Mouse (Mus musculus) T-helper 1 cell (primary cell): ENCODE data around the gene Olfr688.

ENCODE experiments used
- in situ Hi-C: fragments of 300-600 bp; cut with MboI, MseI; formaldehyde crosslinking; loops from one replicate; pipeline ENCODE4 v1.15.1; 2025; ENCODE audit warnings: high pct_unique_total_duplicates

Olfr688 gene

DNA sequence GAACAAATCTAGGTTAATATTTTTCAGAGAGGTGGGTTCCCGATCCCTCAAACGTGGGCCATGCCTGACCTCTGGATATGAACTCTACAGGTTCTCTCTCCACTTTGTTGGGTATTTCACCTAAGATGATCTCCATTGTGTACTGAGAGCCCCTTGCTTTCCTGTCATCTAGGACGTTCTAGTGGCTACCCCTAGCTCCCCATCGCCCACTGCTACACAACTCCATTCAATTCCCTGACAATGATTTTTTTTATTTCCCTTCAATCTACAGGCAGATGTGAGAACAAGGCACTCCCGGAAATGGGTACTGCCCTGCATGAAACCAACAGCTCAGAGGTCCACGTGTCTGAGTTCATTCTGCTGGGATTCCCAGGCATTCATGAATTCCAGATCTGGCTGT is at the start of gene Olfr688:
Olfr688 (plus strand) TSS at position 301 of the 400 bp plus-strand sequence.
- in situ Hi-C loops: no loop called here

DNA sequence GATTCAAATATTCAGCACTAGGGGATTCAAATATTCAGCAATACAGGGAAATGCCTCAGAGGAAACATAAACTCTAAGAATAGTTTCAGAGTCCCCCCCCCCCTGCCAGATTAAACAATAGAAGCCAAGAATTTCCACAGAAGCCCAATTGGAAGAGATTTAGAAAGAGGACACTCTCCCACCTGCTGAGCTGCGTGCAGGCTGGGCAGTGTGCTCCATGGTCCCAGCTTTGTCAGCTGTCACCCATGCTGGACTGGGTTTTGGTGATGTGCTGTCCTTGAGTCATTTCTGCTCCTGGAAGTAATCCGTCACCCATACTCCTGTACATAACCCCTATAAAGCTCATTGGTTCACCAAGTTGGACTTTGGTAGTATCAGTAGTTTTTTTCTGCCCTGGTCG is 40.2 kb upstream of the Olfr688 start:
- in situ Hi-C loops: loop anchor here (5.0 kb wide), 1 partner anchor 265 kb away; no protein-coding TSS in a partner anchor

DNA sequence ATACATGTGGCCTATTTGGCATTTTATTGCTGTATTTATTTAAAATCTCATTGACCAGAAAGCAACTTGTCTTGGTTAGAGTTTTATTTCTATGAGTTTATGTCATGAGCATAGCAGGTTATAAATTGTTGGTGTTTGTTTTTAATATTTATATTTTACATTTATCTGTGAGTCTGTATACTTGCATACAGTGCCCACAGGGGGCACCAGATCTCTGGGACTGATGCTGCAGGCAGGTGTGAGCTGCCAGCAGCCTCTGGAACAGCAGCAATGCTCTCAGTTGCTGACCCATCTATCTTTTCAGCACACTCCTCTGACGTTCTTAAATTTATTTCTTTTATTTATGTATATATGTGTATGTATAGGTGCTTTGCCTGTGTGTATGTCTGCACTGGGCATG is 39.7 kb upstream of the Olfr688 start:
- in situ Hi-C loops: loop anchor here (5.0 kb wide), 1 partner anchor 264 kb away; no protein-coding TSS in a partner anchor

DNA sequence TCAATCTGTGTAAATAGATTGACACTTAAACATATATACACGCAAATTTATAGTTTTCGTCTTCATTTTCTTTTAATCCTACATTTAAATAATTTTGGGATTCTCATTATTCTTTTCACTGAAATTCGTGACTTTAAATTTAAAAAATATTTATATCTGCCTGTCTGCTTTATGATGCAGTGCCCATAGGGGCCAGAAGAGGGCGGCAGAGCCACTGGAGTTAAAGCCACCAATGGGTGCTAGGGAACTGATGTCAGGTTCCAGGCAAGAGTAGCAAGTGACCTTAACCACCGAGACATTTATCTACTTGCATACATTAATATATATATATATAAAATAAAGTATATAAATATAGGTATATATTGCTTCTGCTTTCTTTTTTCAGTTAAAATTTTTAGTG is 31.2 kb upstream of the Olfr688 start:
- in situ Hi-C loops: no loop called here

DNA sequence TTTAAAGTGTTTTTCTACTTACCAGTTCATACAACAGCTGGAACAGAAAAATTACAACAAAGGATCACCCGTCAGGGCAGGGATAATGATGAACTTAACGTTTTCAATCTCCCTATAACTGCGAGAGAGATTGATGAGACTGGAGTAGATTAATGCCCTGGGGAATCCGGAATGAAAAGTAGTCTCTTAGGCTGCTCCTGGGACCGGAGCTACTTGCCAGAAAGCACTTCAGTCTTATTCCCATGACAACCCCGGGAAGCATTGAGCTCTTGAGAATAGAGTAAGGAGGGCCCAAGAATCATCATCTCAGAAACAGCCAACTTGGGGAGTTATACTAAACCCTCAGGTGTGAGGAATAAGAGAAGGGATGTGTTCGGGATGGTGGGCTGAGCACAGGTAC is 15.5 kb upstream of the Olfr688 start:
- in situ Hi-C loops: no loop called here

DNA sequence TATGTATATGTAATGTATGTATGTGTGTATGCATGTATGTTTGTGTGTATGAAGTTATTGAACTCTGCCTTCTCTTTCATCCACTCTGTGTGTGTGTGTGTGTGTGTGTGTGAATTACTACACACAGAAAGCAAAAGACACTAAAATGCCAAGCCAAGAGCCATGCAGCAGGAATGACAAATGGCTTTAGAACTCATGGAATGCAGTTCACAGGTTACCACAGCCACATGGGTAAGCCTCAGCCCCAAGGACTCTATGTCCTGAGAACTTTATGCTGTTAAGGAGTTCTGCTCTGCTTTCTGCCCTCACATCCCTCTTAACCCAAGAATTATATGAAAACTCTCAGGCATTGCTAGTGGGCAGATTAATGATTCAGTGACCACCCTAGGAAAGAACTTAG is 2.2 kb downstream of the Olfr688 start:
- in situ Hi-C loops: no loop called here

DNA sequence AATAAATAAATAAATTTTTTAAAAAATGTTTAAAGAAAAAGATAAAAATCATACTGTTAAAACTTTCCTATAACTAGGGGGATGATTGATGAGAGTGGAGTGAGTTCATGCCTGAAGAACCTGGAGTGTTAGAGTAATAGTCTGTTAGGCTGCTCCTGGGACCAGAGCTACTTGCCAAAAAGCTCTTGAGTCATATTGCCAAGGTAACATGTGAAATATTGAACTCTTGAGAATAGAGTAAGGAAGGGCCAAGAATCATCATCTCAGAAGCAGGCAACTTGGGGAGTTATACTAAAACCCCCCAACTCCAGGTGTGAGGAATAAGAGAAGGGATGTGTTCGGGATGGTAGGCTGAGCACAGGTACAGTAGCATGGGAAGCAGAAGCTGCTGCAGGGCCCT is 23.0 kb downstream of the Olfr688 start, which contains the start of gene Olfr689:
Olfr689 (plus strand) TSS at position 301 of the 400 bp plus-strand sequence.
- in situ Hi-C loops: no loop called here

DNA sequence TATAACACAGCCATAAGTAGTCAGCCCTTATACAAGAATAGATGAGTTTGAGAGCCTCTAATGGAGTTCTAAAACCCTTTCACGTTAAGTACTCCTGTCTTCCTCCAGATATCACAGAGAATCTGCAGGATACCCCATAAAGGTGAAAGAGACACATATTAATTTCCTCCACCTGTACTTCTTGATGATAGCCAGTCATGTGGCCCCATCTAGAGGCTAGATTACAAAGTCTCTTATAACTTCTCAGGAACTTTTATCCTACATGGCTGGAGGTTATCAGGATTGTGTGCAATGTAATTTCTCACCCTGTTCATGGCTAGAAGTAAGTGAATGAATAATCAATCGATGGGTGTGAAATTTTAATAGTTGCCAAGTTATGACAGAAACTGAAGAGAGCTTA is 37.4 kb downstream of the Olfr688 start:
- in situ Hi-C loops: no loop called here

DNA sequence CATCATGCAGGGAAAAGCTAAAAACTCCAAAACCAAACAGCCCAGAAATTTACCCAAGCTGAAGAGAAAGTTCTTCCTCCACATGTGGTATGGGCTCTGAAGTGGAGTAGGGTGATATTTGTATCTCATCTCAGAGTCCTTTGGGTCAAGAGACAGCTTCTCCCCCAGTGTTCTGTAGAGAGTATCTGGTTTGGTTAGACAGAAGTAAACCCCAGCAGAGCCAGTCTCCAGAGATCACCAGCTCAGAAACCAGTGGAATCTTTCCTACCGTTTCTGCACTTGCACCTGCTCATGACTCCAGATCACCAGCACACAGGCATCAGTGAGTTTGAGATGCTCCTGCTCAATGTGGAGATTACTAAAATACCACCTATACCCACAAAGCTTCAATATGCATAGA is 46.1 kb downstream of the Olfr688 start, which contains the start of gene Olfr690:
Olfr690 (minus strand) TSS at position 101 of the 400 bp plus-strand sequence.
- in situ Hi-C loops: no loop called here
